In the genomic region with DNA sequence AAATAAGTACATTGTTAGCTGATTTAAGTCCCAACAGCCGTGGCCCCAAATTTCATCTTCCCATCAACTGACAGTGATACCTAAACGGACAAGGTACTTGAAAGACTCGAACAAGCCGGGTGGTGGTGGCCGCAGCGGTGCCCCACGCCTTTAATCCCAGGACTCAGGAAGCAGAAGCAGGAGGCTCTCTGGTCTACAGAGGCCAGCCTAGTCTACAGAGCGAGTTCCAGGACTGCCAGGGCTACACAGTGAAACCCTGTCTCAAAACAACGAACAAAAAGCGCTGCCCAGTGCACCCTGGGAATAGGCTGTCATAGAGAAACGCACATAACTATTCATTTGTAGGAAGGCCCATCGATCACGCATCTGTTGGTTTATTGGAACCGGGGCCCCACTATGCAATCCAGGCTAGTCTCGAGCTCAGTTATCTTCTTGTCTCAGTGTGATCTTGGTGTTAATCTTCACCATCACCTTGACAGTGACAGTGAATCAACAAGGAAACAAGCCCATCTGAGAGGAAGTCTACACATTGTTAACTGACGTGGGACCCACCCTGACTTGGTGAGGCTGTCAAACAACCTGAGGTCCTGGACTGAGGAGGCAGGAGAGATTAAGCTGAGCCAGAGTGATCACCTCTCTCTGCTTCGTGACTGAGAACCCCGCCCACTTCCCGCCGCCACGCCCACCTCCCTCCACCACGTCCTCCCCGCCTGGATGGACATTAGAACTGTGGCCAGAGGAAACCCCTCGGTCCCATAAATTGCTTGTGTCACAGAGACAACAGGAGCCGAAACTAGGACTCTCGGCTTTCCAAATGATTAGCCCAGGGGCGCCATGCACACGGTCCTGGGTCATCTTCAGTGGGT, we compare ENCODE assay signal across 11 mouse cellular contexts. TPM values are rescaled to one million over a fixed set of nuclear protein-coding genes. Genes with fewer than 3 reads are reported as not detected.
DNase-seq lines count a peak whose midpoint lies in the region; ATAC-seq lines count a peak whose summit lies in the region.
"Had no signal": no experiment of that assay in that cellular context is flagged by ENCODE, and none has a peak within 500 bp of the region (broad histone marks: within the 10 kb centered on the region; RNA-seq: fewer than 3 reads in every experiment).

No protein-coding gene starts in this region.

- peak overlapping the region; percentile 35 for H3K4me2 ChIP-seq in liver, embryonic 11.5 days
- peak overlapping the region; percentile 23; the same call in 1 of the 2 replicates for H3K4me2 ChIP-seq in neural tube, embryonic 14.5 days (ENCODE audit: low read depth, low read length)

- no peaks in the 10 kb centered on the region for H3K36me3 ChIP-seq in heart, embryonic 10.5 days
- H3K36me3 ChIP-seq in liver, embryonic 11.5 days (ENCODE audit: control insufficient read depth, insufficient read depth, low read length) = no peaks in the 10 kb centered on the region
- no peaks in the 10 kb centered on the region for H3K36me3 ChIP-seq in neural tube, embryonic 14.5 days (ENCODE audit: control insufficient read depth, insufficient read depth, low read length)
- H3K36me3 ChIP-seq: embryonic facial prominence, embryonic 15.5 days; limb, embryonic 12.5 days had no signal

- H3K27ac ChIP-seq in heart, embryonic 10.5 days = no peak overlapping the region
- no peak overlapping the region for H3K27ac ChIP-seq in liver, embryonic 11.5 days (ENCODE audit: low read depth, low read length)
- H3K27ac ChIP-seq in neural tube, embryonic 14.5 days (ENCODE audit: low read depth, low read length) = no peak overlapping the region
- H3K27ac ChIP-seq: embryonic facial prominence, embryonic 15.5 days; limb, embryonic 12.5 days had no signal

- H3K9me3 ChIP-seq in heart, embryonic 10.5 days = no peaks in the 10 kb centered on the region
- H3K9me3 ChIP-seq in liver, embryonic 11.5 days (ENCODE audit: control insufficient read depth, low read length) = no peaks in the 10 kb centered on the region
- H3K9me3 ChIP-seq in neural tube, embryonic 14.5 days (ENCODE audit: control insufficient read depth, low read length) = no peaks in the 10 kb centered on the region
- H3K9me3 ChIP-seq: embryonic facial prominence, embryonic 15.5 days; limb, embryonic 12.5 days had no signal

- DNase-seq in heart, embryonic 10.5 days (ENCODE audit: low spot score) = peak; percentile 71
- DNase-seq in heart, postnatal 4 days = no peak
- peak; percentile 68 for DNase-seq in testis, postnatal 10 days (ENCODE audit: low spot score)
- DNase-seq in testis, postnatal 14 days (ENCODE audit: low spot score) = no peak
- no peak for DNase-seq in liver, embryonic 11.5 days (ENCODE audit: low spot score)
- DNase-seq in kidney, postnatal 14 days = no peak
- DNase-seq in adrenal gland, postnatal 14 days = no peak

- 48% methylated on average over 28 of the region's 28 CpGs for WGBS in heart, embryonic 10.5 days
- 38% methylated on average over 28 of the region's 28 CpGs for WGBS in liver, embryonic 11.5 days
- 40% methylated on average over 28 of the region's 28 CpGs for WGBS in neural tube, embryonic 14.5 days

- peak; percentile 38; the same call in 1 of the 2 replicates for ATAC-seq in liver, embryonic 11.5 days (replicated peaks; ENCODE audit: low FRiP score)
- no peak for ATAC-seq in neural tube, embryonic 14.5 days (ENCODE audit: low read depth)

- H3K4me3 ChIP-seq in heart, embryonic 10.5 days = no peak overlapping the region
- H3K4me3 ChIP-seq in liver, embryonic 11.5 days (ENCODE audit: low read depth, low read length) = no peak overlapping the region
- H3K4me3 ChIP-seq in neural tube, embryonic 14.5 days (ENCODE audit: low read depth, low read length) = no peak overlapping the region
- H3K4me3 ChIP-seq: embryonic facial prominence, embryonic 15.5 days had no signal

- peaks cover 30% of the 10 kb centered on the region for H3K4me1 ChIP-seq in heart, embryonic 10.5 days
- H3K4me1 ChIP-seq in liver, embryonic 11.5 days (replicated peaks; ENCODE audit: control insufficient read depth, insufficient read depth, low read length) = peaks cover 15% of the 10 kb centered on the region
- H3K4me1 ChIP-seq in neural tube, embryonic 14.5 days (ENCODE audit: control insufficient read depth, insufficient read depth, low read length) = no peaks in the 10 kb centered on the region

- peaks cover 38% of the 10 kb centered on the region for H3K27me3 ChIP-seq in heart, embryonic 10.5 days (ENCODE audit: insufficient read depth, poor library complexity, severe bottlenecking)
- peaks cover 6% of the 10 kb centered on the region for H3K27me3 ChIP-seq in liver, embryonic 11.5 days (replicated peaks; ENCODE audit: control insufficient read depth, insufficient read depth, low read length)
- no peaks in the 10 kb centered on the region for H3K27me3 ChIP-seq in neural tube, embryonic 14.5 days (ENCODE audit: control insufficient read depth, insufficient read depth, low read length)

- no peak overlapping the region for H3K9ac ChIP-seq in liver, embryonic 11.5 days (ENCODE audit: low read depth, low read length)
- no peak overlapping the region for H3K9ac ChIP-seq in neural tube, embryonic 14.5 days (replicated peaks; ENCODE audit: low read depth, low read length)
- H3K9ac ChIP-seq: embryonic facial prominence, embryonic 15.5 days; limb, embryonic 12.5 days had no signal

RNA-seq across cellular contexts. Expression of a gene that starts 14.3 kb away (rescaled TPM):
- 1.5 and 2.1 TPM in 2 replicates for polyA plus RNA-seq in heart, embryonic 10.5 days (2016; fragmentation: Nextera tagmentation; extraction: Ambion mirVana)
- total RNA-seq in heart, postnatal 4 days (2021) = under 1 TPM; 0.38 to 0.47 TPM
- 1.8 and 2.1 TPM in 2 replicates for polyA plus RNA-seq in liver, embryonic 11.5 days (2014; fragmentation: Nextera tagmentation; extraction: Ambion mirVana)
- 20.3 and 22.7 TPM in 2 replicates for polyA plus RNA-seq in neural tube, embryonic 14.5 days (2014; fragmentation: Nextera tagmentation; extraction: Ambion mirVana)
- 5.9 and 6.2 TPM in 2 replicates for total RNA-seq in adrenal gland, postnatal 14 days (2021)

RNA-seq across cellular contexts. Expression of a gene that starts 25.0 kb away (rescaled TPM):
- 0.08 and 0.11 TPM in 2 replicates for polyA plus RNA-seq in heart, embryonic 10.5 days (2016; fragmentation: Nextera tagmentation; extraction: Ambion mirVana)
- not detected for total RNA-seq in heart, postnatal 4 days (2021)
- 0.45 TPM in 1 of 2 replicates, not detected in the other for polyA plus RNA-seq in liver, embryonic 11.5 days (2014; fragmentation: Nextera tagmentation; extraction: Ambion mirVana)
- 24.0 and 28.8 TPM in 2 replicates for polyA plus RNA-seq in neural tube, embryonic 14.5 days (2014; fragmentation: Nextera tagmentation; extraction: Ambion mirVana)
- total RNA-seq in adrenal gland, postnatal 14 days (2021) = 2.1 and 2.3 TPM in 2 replicates
- total RNA-seq: granulocyte monocyte progenitor cell, adult 5-6 weeks had no signal

RNA-seq across cellular contexts. Expression of a gene that starts 36.8 kb away (rescaled TPM):
- polyA plus RNA-seq in heart, embryonic 10.5 days (2016; fragmentation: Nextera tagmentation; extraction: Ambion mirVana) = 8.9 and 10.7 TPM in 2 replicates
- total RNA-seq in heart, postnatal 4 days (2021) = 1 to 10 TPM; 7.6 to 7.8 TPM
- 9.1 and 9.4 TPM in 2 replicates for polyA plus RNA-seq in liver, embryonic 11.5 days (2014; fragmentation: Nextera tagmentation; extraction: Ambion mirVana)
- polyA plus RNA-seq in neural tube, embryonic 14.5 days (2014; fragmentation: Nextera tagmentation; extraction: Ambion mirVana) = 26.7 and 34.6 TPM in 2 replicates
- total RNA-seq in adrenal gland, postnatal 14 days (2021) = 30.3 and 30.5 TPM in 2 replicates

RNA-seq across cellular contexts. Expression of a gene that starts 59.6 kb away (rescaled TPM):
- 197 and 226 TPM in 2 replicates for polyA plus RNA-seq in heart, embryonic 10.5 days (2016; fragmentation: Nextera tagmentation; extraction: Ambion mirVana)
- 100 to 1,000 TPM; 102 to 103 TPM for total RNA-seq in heart, postnatal 4 days (2021)
- 147 and 153 TPM in 2 replicates for polyA plus RNA-seq in liver, embryonic 11.5 days (2014; fragmentation: Nextera tagmentation; extraction: Ambion mirVana)
- polyA plus RNA-seq in neural tube, embryonic 14.5 days (2014; fragmentation: Nextera tagmentation; extraction: Ambion mirVana) = 264 and 279 TPM in 2 replicates
- total RNA-seq in adrenal gland, postnatal 14 days (2021) = 212 and 215 TPM in 2 replicates

Comparison
In these comparisons a context has a peak if more than half of its experiments do, and no peak if none do; other contexts are left out.
1. DNase-seq: peak in heart, embryonic 10.5 days (single experiment) and testis, postnatal 10 days (single experiment); none in heart, postnatal 4 days (single experiment), testis, postnatal 14 days (single experiment), liver, embryonic 11.5 days (single experiment), kidney, postnatal 14 days (single experiment) and adrenal gland, postnatal 14 days (single experiment).
2. RNA of a gene that starts 25.0 kb away (polyA plus RNA-seq): 24.0 to 28.8 TPM in neural tube, embryonic 14.5 days; 0.45 TPM in liver, embryonic 11.5 days and 0.08 to 0.11 TPM in heart, embryonic 10.5 days; every median in the first group is over 10 times any median in the second.